Mouse (Mus musculus) liver, postnatal 0 days (tissue): ENCODE measurements around the gene Zfp764. TPM values are rescaled to one million over a fixed set of nuclear protein-coding genes. Genes with fewer than 3 reads are reported as not detected.

Experiments used
- ATAC-seq: fragments of 200-750 bp; cut with Nextera tagmentation; 2 replicates; pipeline ENCODE4 v1.8.0; 2017; ENCODE audit warnings: mild to moderate bottlenecking, moderate library complexity
- DNase-seq: peaks from one replicate; pipeline ENCODE4 v3.0.0-alpha.2; 2016
- H3K27ac ChIP-seq: fragments of 300-500 bp; sonication (generic); 2 replicates; pipeline ENCODE4 v1.5.1; 2014; ENCODE audit warnings: antibody characterized with exemption, moderate library complexity, mild to moderate bottlenecking, low read depth
- H3K27me3 ChIP-seq: fragments of 300-500 bp; sonication (generic); 2 replicates; pipeline ENCODE4 v1.6.1; 2014; ENCODE audit warnings: low read length, control low read depth, mixed read lengths; ENCODE audit not compliant: insufficient read depth
- H3K36me3 ChIP-seq: fragments of 300-500 bp; sonication (generic); replicated peaks from 2 replicates; pipeline ENCODE4 v1.6.1; 2014; ENCODE audit warnings: mild to moderate bottlenecking, control low read depth, low read length, moderate library complexity, mixed read lengths; ENCODE audit not compliant: insufficient read depth
- H3K4me1 ChIP-seq: fragments of 300-500 bp; sonication (generic); 2 replicates; pipeline ENCODE4 v1.6.1; 2014; ENCODE audit warnings: antibody characterized with exemption, mild to moderate bottlenecking, control low read depth; ENCODE audit not compliant: insufficient read depth
- H3K4me2 ChIP-seq: fragments of 300-500 bp; sonication (generic); 2 replicates; pipeline ENCODE4 v1.6.1; 2014; ENCODE audit warnings: low read depth, mild to moderate bottlenecking, low read length, moderate library complexity, mixed read lengths
- H3K4me3 ChIP-seq: fragments of 300-500 bp; sonication (generic); 2 replicates; pipeline ENCODE4 v1.5.1; 2014; ENCODE audit warnings: low read depth, low read length
- H3K9ac ChIP-seq: fragments of 300-500 bp; sonication (generic); replicated peaks from 2 replicates; pipeline ENCODE4 v1.6.1; 2014; ENCODE audit warnings: mild to moderate bottlenecking, moderate library complexity
- H3K9me3 ChIP-seq: fragments of 300-500 bp; sonication (generic); 2 replicates; pipeline ENCODE4 v1.6.1; 2016; ENCODE audit warnings: mild to moderate bottlenecking, control low read depth, low read length, mixed read lengths
- CTCF ChIP-seq: sonication (generic); IDR thresholded peaks from 2 replicates; pipeline ENCODE4 v1.5.1; 2016; ENCODE audit warnings: antibody characterized with exemption, low read depth
- EP300 ChIP-seq: IDR thresholded peaks from 2 replicates; pipeline ENCODE4 v1.6.1; 2016; ENCODE audit warnings: antibody characterized with exemption, low read depth, mild to moderate bottlenecking
- WGBS: fragments of 180-500 bp; shearing (Covaris S2); extraction: QIAGEN DNeasy Blood & Tissue Kit; methylation state at CpG from one replicate; pipeline ENCODE4 v1.1.7; 2014; ENCODE audit not compliant: insufficient replicate concordance; 5-methylcytosine and 5-hydroxymethylcytosine counted together
- polyA plus RNA-seq: library from polyadenylated mRNA; unstranded; fragments of >200 nt; fragmentation: Nextera tagmentation; extraction: Ambion mirVana; gene quantifications from 2 replicates; pipeline ENCODE4 v1.2.1, GENCODE M21; 2015

The Zfp764 gene
- polyA plus RNA-seq, 1 experiment from 2014 or later, result 1.1 TPM

- Histone ChIP-seq H3K27ac (no peak overlapping the region), H3K36me3 (no peaks in the 10 kb centered on the region), H3K4me1 (no peaks in the 10 kb centered on the region), H3K9me3 (peaks cover 10% of the 10 kb centered on the region), H3K9ac (no peak overlapping the region), H3K4me2 (no peak overlapping the region), H3K27me3 (no peaks in the 10 kb centered on the region), H3K4me3 (no peak overlapping the region)
- DNase-seq, result peak; percentile 52
- no peak for ATAC-seq
- peak; percentile 70 for TF ChIP-seq CTCF
- TF ChIP-seq EP300, result no peak
- 91% methylated on average over 3 of the region's 3 CpGs for WGBS
These were observed 31.1 kb upstream of the Zfp764 start for GRCm38 (mm10) chr7:127437724-127438123.

- H3K36me3 ChIP-seq, result no peaks in the 10 kb centered on the region
- no peaks in the 10 kb centered on the region for H3K27me3 ChIP-seq
- no peaks in the 10 kb centered on the region for H3K4me1 ChIP-seq
- H3K4me3 ChIP-seq, result no peak overlapping the region
- no peak for TF ChIP-seq CTCF
- no peak for TF ChIP-seq EP300
- ATAC-seq, result no peak
- DNase-seq, result no peak
- H3K9me3 ChIP-seq, result peaks cover 10% of the 10 kb centered on the region
- no peak overlapping the region for H3K27ac ChIP-seq
- H3K9ac ChIP-seq, result no peak overlapping the region
- 70% methylated on average over 4 of the region's 4 CpGs for WGBS
- no peak overlapping the region for H3K4me2 ChIP-seq
These were observed 28.6 kb upstream of the Zfp764 start for GRCm38 (mm10) chr7:127435206-127435605.

GRCm38 (mm10) chr7:127426354-127426753 lies 19.7 kb upstream of the Zfp764 start:
- WGBS, result 47% methylated on average over 3 of the region's 3 CpGs
- H3K4me1 ChIP-seq, result peaks cover 10% of the 10 kb centered on the region
- H3K9ac ChIP-seq, result no peak overlapping the region
- no peaks in the 10 kb centered on the region for H3K36me3 ChIP-seq
- no peak overlapping the region for H3K4me2 ChIP-seq
- no peak overlapping the region for H3K4me3 ChIP-seq
- ATAC-seq (no peak), DNase-seq (no peak)
- H3K27me3 ChIP-seq, result no peaks in the 10 kb centered on the region
- no peaks in the 10 kb centered on the region for H3K9me3 ChIP-seq
- no peak overlapping the region for H3K27ac ChIP-seq
- TF ChIP-seq EP300 (no peak), CTCF (no peak)

- H3K4me2 ChIP-seq, result no peak overlapping the region
These were observed 19.3 kb upstream of the Zfp764 start for GRCm38 (mm10) chr7:127425911-127426310.

GRCm38 (mm10) chr7:127425291-127425690 lies 18.7 kb upstream of the Zfp764 start:
- no peaks in the 10 kb centered on the region for H3K36me3 ChIP-seq
- no peak overlapping the region for H3K4me3 ChIP-seq
- no peak overlapping the region for H3K4me2 ChIP-seq
- no peaks in the 10 kb centered on the region for H3K27me3 ChIP-seq
- no peak for DNase-seq
- no peak overlapping the region for H3K9ac ChIP-seq
- no peak overlapping the region for H3K27ac ChIP-seq
- no peak for TF ChIP-seq CTCF
- TF ChIP-seq EP300, result no peak
- peaks cover 15% of the 10 kb centered on the region for H3K4me1 ChIP-seq
- ATAC-seq, result no peak
- WGBS, result 86% methylated on average over 3 of the region's 3 CpGs
- H3K9me3 ChIP-seq, result no peaks in the 10 kb centered on the region

More at GRCm38 (mm10) chr7:127425911-127426310, 19.3 kb upstream of the Zfp764 start:
- H3K36me3 ChIP-seq, result no peaks in the 10 kb centered on the region
- no peaks in the 10 kb centered on the region for H3K9me3 ChIP-seq
- no peaks in the 10 kb centered on the region for H3K27me3 ChIP-seq
- ATAC-seq (no peak), DNase-seq (no peak)
- no peak for TF ChIP-seq EP300
- TF ChIP-seq CTCF, result no peak
- H3K4me3 ChIP-seq, result no peak overlapping the region
- peaks cover 14% of the 10 kb centered on the region for H3K4me1 ChIP-seq
- no peak overlapping the region for H3K27ac ChIP-seq
- 72% methylated on average over 2 of the region's 2 CpGs for WGBS
- H3K9ac ChIP-seq, result no peak overlapping the region

- peak overlapping the region; percentile 77; the same call in 1 of the 2 replicates for H3K27ac ChIP-seq
- TF ChIP-seq EP300, result no peak
- peak overlapping the region; percentile 99 for H3K4me2 ChIP-seq
- H3K36me3 ChIP-seq, result peaks cover 6% of the 10 kb centered on the region; the same call in 1 of the 2 replicates
- no peaks in the 10 kb centered on the region for H3K27me3 ChIP-seq
- H3K9ac ChIP-seq, result peak overlapping the region; percentile 87
- ATAC-seq (peak; percentile 74), DNase-seq (peak; percentile 44)
- H3K4me1 ChIP-seq, result peaks cover 15% of the 10 kb centered on the region
- WGBS, result 1% methylated on average over 15 of the region's 15 CpGs
- H3K9me3 ChIP-seq, result no peaks in the 10 kb centered on the region
- H3K4me3 ChIP-seq, result peak overlapping the region; percentile 96
These were observed 15.6 kb upstream of the Zfp764 start for GRCm38 (mm10) chr7:127422247-127422646.
